Mouse (Mus musculus) liver, embryonic 13.5 days (tissue): ENCODE results near the gene Gadl1. TPM values are rescaled to one million over a fixed set of nuclear protein-coding genes. Genes with fewer than 3 reads are reported as not detected.

Experiments
- ATAC-seq: fragments of 200-750 bp; cut with Nextera tagmentation; 2 replicates; pipeline ENCODE4 v1.8.0; 2017; ENCODE audit warnings: low read depth, mild to moderate bottlenecking, moderate number of reproducible peaks, moderate library complexity
- DNase-seq: peaks from one replicate; pipeline ENCODE4 v3.0.0; 2022
- H3K27ac ChIP-seq: fragments of 300-500 bp; sonication (generic); 2 replicates; pipeline ENCODE4 v1.5.1; 2015; ENCODE audit warnings: moderate library complexity, mild to moderate bottlenecking, inconsistent platforms
- H3K27me3 ChIP-seq: fragments of 300-500 bp; sonication (generic); 2 replicates; pipeline ENCODE4 v1.6.1; 2015; ENCODE audit warnings: mild to moderate bottlenecking, inconsistent platforms
- H3K36me3 ChIP-seq: fragments of 300-500 bp; sonication (generic); 2 replicates; pipeline ENCODE4 v1.6.1; 2015; ENCODE audit warnings: mild to moderate bottlenecking, inconsistent platforms
- H3K4me1 ChIP-seq: fragments of 300-500 bp; sonication (generic); replicated peaks from 2 replicates; pipeline ENCODE4 v1.6.1; 2015; ENCODE audit warnings: inconsistent platforms
- H3K4me2 ChIP-seq: fragments of 300-500 bp; sonication (generic); 2 replicates; pipeline ENCODE4 v1.6.1; 2015; ENCODE audit warnings: inconsistent platforms, mild to moderate bottlenecking, moderate library complexity
- H3K4me3 ChIP-seq: fragments of 300-500 bp; sonication (generic); replicated peaks from 2 replicates; pipeline ENCODE4 v1.5.1; 2015; ENCODE audit warnings: mild to moderate bottlenecking, inconsistent platforms
- H3K9ac ChIP-seq: fragments of 300-500 bp; sonication (generic); 2 replicates; pipeline ENCODE4 v1.6.1; 2015; ENCODE audit warnings: mild to moderate bottlenecking, inconsistent platforms
- H3K9me3 ChIP-seq: fragments of 300-500 bp; sonication (generic); replicated peaks from 2 replicates; pipeline ENCODE4 v1.6.1; 2016; ENCODE audit warnings: inconsistent platforms
- WGBS: fragments of 180-500 bp; shearing (Covaris S2); methylation state at CpG from one replicate; pipeline ENCODE4 v1.1.7; 2015; ENCODE audit not compliant: insufficient replicate concordance; 5-methylcytosine and 5-hydroxymethylcytosine counted together
- polyA plus RNA-seq: library from polyadenylated mRNA; unstranded; fragments of >200 nt; fragmentation: Nextera tagmentation; extraction: Ambion mirVana; gene quantifications from 2 replicates; pipeline ENCODE4 v1.2.1, GENCODE M21; 2015

Gadl1 gene
- polyA plus RNA-seq = 0.28 and 0.39 TPM in 2 replicates

GRCm38 (mm10) chr9:115909155-115909554 lies at the start of gene Gadl1:
Gene Gadl1, plus strand, starts transcription at chr9:115909455.
- Histone ChIP-seq H3K4me2 (no peak within 1 kb of the TSS), H3K4me3 (no peak within 1 kb of the TSS), H3K9me3 (no peaks in the 10 kb centered on the region), H3K27ac (no peak within 1 kb of the TSS), H3K36me3 (no peaks in the 10 kb centered on the region), H3K9ac (no peak within 1 kb of the TSS), H3K4me1 (no peaks in the 10 kb centered on the region), H3K27me3 (no peaks in the 10 kb centered on the region)
- DNase-seq (no peak), ATAC-seq (no peak)
- WGBS = 68% methylated on average over 9 of the region's 9 CpGs

DNA sequence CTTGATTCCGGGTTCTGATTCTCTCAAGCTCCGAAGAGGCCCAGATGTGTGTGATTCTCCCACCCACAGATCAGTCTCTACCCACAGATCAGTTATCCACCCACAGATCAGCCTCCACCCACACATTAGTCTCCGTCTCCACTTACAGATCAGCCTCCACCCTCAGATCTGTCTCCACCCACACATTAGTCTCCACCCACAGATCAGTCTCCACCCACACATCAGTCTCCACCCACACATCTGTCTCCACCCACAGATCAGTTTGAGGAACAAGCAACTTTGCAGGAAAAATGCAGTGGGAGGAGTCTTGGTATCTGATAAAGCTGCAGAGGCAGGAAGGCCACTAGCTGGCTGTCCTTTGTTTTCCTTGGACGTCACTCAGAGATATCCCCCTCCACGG lies 46.5 kb upstream of the Gadl1 start:
- H3K36me3 ChIP-seq = no peaks in the 10 kb centered on the region
- ATAC-seq = peak; percentile 86
- H3K9me3 ChIP-seq = no peaks in the 10 kb centered on the region
- DNase-seq = peak; percentile 46
- H3K27ac ChIP-seq = no peak overlapping the region
- no peak overlapping the region for H3K4me3 ChIP-seq
- H3K4me2 ChIP-seq = peak overlapping the region; percentile 19; the same call in 1 of the 2 replicates
- 31% methylated on average over 5 of the region's 5 CpGs for WGBS
- no peaks in the 10 kb centered on the region for H3K27me3 ChIP-seq
- no peaks in the 10 kb centered on the region; the same call in 1 of the 2 replicates for H3K4me1 ChIP-seq
- H3K9ac ChIP-seq = no peak overlapping the region

GRCm38 (mm10) chr9:115863326-115863725 lies 45.9 kb upstream of the Gadl1 start:
- DNase-seq = no peak
- H3K27ac ChIP-seq = no peak overlapping the region
- 0 out of 2 replicates have a peak, but pooled peaks have one; percentile 39 for ATAC-seq
- H3K9me3 ChIP-seq = no peaks in the 10 kb centered on the region
- H3K36me3 ChIP-seq = no peaks in the 10 kb centered on the region
- no peaks in the 10 kb centered on the region for H3K27me3 ChIP-seq
- H3K4me3 ChIP-seq = no peak overlapping the region
- 69% methylated on average over 6 of the region's 6 CpGs for WGBS
- H3K4me2 ChIP-seq = peak overlapping the region; percentile 19; the same call in 1 of the 2 replicates
- H3K9ac ChIP-seq = no peak overlapping the region
- no peaks in the 10 kb centered on the region; the same call in 1 of the 2 replicates for H3K4me1 ChIP-seq

- H3K4me3 ChIP-seq = no peak overlapping the region
- no peak for ATAC-seq
- no peak for DNase-seq
- H3K27me3 ChIP-seq = no peaks in the 10 kb centered on the region
- H3K27ac ChIP-seq = no peak overlapping the region
- no peak overlapping the region for H3K4me2 ChIP-seq
- H3K9me3 ChIP-seq = no peaks in the 10 kb centered on the region
- H3K36me3 ChIP-seq = no peaks in the 10 kb centered on the region
- H3K4me1 ChIP-seq = no peaks in the 10 kb centered on the region; the same call in 1 of the 2 replicates
- H3K9ac ChIP-seq = no peak overlapping the region
- 44% methylated on average over 2 of the region's 2 CpGs for WGBS
Observed at GRCm38 (mm10) chr9:115867277-115867676, 42.0 kb upstream of the Gadl1 start.

- no peak for ATAC-seq
- Histone ChIP-seq H3K4me3 (no peak overlapping the region), H3K27ac (no peak overlapping the region), H3K36me3 (no peaks in the 10 kb centered on the region), H3K27me3 (no peaks in the 10 kb centered on the region), H3K4me2 (no peak overlapping the region), H3K9me3 (no peaks in the 10 kb centered on the region), H3K9ac (no peak overlapping the region), H3K4me1 (no peaks in the 10 kb centered on the region)
- no peak for DNase-seq
- 69% methylated on average over 13 of the region's 13 CpGs for WGBS
Observed at GRCm38 (mm10) chr9:115870168-115870567, 39.1 kb upstream of the Gadl1 start.

- H3K4me2 ChIP-seq = no peak overlapping the region
- H3K27ac ChIP-seq = no peak overlapping the region
- no peaks in the 10 kb centered on the region for H3K27me3 ChIP-seq
- 76% methylated on average over 5 of the region's 5 CpGs for whole genome bisulfite sequencing
- H3K36me3 ChIP-seq = no peaks in the 10 kb centered on the region
- no peaks in the 10 kb centered on the region for H3K9me3 ChIP-seq
- DNase-seq (no peak), ATAC-seq (no peak)
- H3K4me1 ChIP-seq = no peaks in the 10 kb centered on the region
- no peak overlapping the region for H3K9ac ChIP-seq
- no peak overlapping the region for H3K4me3 ChIP-seq
Observed at GRCm38 (mm10) chr9:115870640-115871039, 38.6 kb upstream of the Gadl1 start.

- Histone ChIP-seq H3K27ac (no peak overlapping the region), H3K9me3 (no peaks in the 10 kb centered on the region), H3K4me2 (no peak overlapping the region), H3K4me3 (no peak overlapping the region), H3K4me1 (no peaks in the 10 kb centered on the region), H3K27me3 (no peaks in the 10 kb centered on the region), H3K9ac (no peak overlapping the region), H3K36me3 (no peaks in the 10 kb centered on the region)
- DNase-seq (no peak), ATAC-seq (no peak)
- 74% methylated on average over 6 of the region's 6 CpGs for WGBS
Observed at GRCm38 (mm10) chr9:115880500-115880899, 28.8 kb upstream of the Gadl1 start.

- DNase-seq = no peak
- Histone ChIP-seq H3K4me1 (no peaks in the 10 kb centered on the region), H3K4me3 (no peak overlapping the region), H3K4me2 (no peak overlapping the region), H3K27ac (no peak overlapping the region), H3K36me3 (no peaks in the 10 kb centered on the region), H3K9ac (no peak overlapping the region), H3K9me3 (no peaks in the 10 kb centered on the region), H3K27me3 (no peaks in the 10 kb centered on the region)
- WGBS = 54% methylated on average over 3 of the region's 3 CpGs
- ATAC-seq = no peak
Observed at GRCm38 (mm10) chr9:115881137-115881536, 28.1 kb upstream of the Gadl1 start.

DNA sequence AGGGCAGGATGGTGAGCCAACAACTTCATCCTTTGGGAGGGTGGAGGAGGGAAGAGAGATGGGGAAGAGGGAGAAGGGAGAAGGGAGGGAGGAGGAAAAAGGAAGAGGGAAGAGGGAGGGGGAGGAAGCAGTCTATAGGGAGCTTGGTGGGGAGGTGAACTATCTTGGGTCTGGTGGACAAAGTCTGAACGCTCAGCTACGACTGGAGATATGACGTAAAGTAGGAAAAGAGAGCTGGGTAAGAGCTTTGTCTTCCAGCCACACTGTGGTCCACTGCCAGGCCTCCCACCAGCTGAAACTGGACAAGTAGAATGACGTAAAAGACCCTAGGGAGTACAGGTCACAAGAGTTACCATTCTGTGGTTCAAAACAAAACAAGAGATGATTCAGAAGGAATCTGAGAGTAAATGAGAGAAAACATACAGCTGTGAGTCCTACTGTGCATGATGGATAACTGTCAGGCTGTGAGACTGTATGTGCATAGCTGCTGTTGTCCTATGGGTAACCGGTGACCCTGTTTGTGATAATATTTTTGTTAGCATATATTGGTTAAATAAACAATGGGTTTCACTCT lies 26.5 kb upstream of the Gadl1 start:
- no peak overlapping the region for H3K4me2 ChIP-seq
- no peak overlapping the region for H3K9ac ChIP-seq
- H3K4me3 ChIP-seq = no peak overlapping the region
- no peak overlapping the region for H3K27ac ChIP-seq
- H3K27me3 ChIP-seq = no peaks in the 10 kb centered on the region
- no peaks in the 10 kb centered on the region for H3K4me1 ChIP-seq
- H3K36me3 ChIP-seq = no peaks in the 10 kb centered on the region
- DNase-seq (no peak), ATAC-seq (no peak)
- 72% methylated on average over 5 of the region's 5 CpGs for WGBS
- no peaks in the 10 kb centered on the region for H3K9me3 ChIP-seq

DNA sequence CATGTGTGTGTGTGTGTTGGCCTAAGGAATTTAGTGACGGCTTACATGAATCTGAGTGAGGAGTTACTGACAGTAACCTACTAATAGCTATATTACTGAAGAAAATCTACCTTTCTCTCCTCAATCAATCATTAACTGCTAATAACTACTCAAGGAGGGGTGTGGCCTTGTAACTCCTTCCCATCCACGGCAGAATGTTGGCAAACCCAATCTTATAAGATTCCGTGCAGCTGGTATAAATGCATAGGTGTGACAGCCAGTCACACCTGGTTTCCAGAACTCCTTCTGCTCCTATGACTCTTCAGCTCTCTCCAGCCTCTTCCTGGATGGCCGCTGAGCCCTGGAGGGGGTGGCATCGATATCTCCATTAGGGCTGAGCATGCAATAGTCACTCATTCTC lies 25.8 kb upstream of the Gadl1 start:
- no peaks in the 10 kb centered on the region for H3K4me1 ChIP-seq
- no peaks in the 10 kb centered on the region for H3K27me3 ChIP-seq
- no peak overlapping the region for H3K9ac ChIP-seq
- H3K4me3 ChIP-seq = no peak overlapping the region
- ATAC-seq (no peak), DNase-seq (no peak)
- H3K9me3 ChIP-seq = no peaks in the 10 kb centered on the region
- no peak overlapping the region for H3K27ac ChIP-seq
- H3K36me3 ChIP-seq = no peaks in the 10 kb centered on the region
- WGBS = 64% methylated on average over 5 of the region's 5 CpGs
- H3K4me2 ChIP-seq = no peak overlapping the region

DNA sequence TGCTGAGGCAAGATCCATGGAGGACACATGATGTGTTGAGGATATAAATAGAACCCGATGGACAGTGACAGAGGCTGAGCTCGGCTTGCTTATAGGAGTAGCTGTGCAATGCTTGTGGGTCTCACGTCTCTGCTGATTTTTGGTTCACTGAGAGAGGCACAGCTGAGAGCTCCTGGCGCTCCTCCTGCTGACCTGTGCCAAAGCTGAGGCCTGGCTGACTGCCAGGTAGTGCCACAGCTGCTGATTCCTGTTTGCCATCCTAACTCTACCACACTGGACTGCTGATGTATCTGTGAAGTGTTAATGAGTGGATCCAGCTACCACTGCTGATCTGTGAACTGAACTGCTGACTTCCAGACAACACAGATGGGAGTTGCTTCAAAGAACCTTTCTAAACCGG lies 21.7 kb upstream of the Gadl1 start:
- no peak for ATAC-seq
- Histone ChIP-seq H3K4me2 (no peak overlapping the region), H3K27ac (no peak overlapping the region), H3K4me1 (no peaks in the 10 kb centered on the region), H3K9me3 (no peaks in the 10 kb centered on the region), H3K36me3 (no peaks in the 10 kb centered on the region), H3K27me3 (no peaks in the 10 kb centered on the region), H3K4me3 (no peak overlapping the region), H3K9ac (no peak overlapping the region)
- WGBS = 61% methylated on average over 5 of the region's 5 CpGs
- DNase-seq = no peak

DNA sequence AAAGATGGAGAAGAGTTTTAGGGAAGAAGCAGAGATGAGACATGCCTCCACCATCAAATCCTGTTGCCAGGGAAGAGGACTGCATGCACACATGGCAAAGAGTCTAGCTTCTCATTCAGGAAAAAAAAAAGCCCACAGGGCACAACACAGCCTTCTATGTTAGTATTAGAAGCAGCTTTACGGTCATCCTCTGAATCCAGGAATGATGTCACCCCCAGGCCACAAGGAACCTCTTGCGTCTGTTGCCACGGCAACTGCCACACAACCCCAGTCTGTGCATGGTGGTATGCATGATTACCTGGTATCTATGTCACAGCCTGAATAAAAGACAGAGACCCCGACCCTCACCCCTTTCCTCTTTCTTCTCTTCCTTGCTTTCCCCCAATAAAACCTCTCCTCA lies 16.1 kb upstream of the Gadl1 start:
- H3K36me3 ChIP-seq = no peaks in the 10 kb centered on the region
- no peaks in the 10 kb centered on the region; the same call in 1 of the 2 replicates for H3K9me3 ChIP-seq
- H3K27ac ChIP-seq = no peak overlapping the region
- no peak overlapping the region for H3K4me3 ChIP-seq
- H3K4me2 ChIP-seq = no peak overlapping the region
- no peaks in the 10 kb centered on the region for H3K4me1 ChIP-seq
- H3K9ac ChIP-seq = no peak overlapping the region
- 74% methylated on average over 4 of the region's 4 CpGs for WGBS
- no peak for DNase-seq
- ATAC-seq = no peak
- H3K27me3 ChIP-seq = no peaks in the 10 kb centered on the region
